Mouse (Mus musculus) right cerebral cortex, postnatal 10 days (tissue): ENCODE data around the gene Rabep1.

Experiments used
- DNase-seq, 2 experiments: peaks; one replicate each; pipeline ENCODE4 v3.0.0; 2021; ENCODE audit warnings: low spot score in 2 of 2

Rabep1 gene

DNA sequence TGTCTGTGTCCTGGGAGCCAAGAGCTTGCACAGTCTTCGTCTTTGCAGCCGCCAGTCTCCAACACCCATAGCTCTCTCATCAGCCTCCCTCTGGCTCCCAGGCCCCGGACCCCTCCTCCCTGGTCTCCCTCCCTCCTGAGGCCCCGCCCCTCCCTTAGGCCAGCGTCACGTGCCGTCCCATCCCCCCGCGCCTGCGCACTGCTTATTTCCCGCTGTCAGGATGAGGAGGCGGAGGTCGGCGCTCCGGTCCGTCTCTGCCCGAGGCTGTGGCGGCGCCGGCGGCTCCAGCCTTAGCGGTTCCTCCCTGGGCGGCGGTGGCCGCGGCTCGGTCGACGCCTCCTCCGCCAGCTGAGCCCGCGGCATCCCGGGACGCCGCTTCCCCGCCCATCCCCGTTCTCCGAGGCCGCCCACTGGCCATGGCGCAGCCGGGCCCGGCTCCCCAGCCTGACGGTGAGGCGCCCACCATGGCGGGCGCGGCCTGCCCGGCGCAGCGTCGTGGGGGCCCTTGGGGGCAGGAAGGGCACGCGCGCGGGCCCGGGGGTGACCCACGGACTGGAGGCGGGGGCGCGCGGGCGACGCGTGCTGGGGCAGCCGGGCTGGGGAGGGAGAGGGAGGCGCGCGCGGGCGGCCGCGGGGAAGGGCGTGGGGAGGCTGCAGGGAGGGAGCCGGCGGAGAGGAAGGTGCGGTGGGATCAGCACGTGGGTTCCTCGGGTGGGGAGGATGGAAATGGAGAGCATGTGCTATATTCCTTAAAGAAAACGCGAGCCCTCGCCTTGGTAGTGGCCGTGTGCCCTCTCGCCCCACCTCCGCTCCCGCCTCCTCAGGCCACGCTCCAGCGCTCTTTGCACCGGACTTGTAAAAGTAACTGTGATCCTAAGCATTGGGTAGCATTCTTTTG, at the start of gene Rabep1:
Gene Rabep1, plus strand, starts transcription at position 220 of the 898 bp plus-strand sequence.
- peak; percentile 96 to 98 for DNase-seq

DNA sequence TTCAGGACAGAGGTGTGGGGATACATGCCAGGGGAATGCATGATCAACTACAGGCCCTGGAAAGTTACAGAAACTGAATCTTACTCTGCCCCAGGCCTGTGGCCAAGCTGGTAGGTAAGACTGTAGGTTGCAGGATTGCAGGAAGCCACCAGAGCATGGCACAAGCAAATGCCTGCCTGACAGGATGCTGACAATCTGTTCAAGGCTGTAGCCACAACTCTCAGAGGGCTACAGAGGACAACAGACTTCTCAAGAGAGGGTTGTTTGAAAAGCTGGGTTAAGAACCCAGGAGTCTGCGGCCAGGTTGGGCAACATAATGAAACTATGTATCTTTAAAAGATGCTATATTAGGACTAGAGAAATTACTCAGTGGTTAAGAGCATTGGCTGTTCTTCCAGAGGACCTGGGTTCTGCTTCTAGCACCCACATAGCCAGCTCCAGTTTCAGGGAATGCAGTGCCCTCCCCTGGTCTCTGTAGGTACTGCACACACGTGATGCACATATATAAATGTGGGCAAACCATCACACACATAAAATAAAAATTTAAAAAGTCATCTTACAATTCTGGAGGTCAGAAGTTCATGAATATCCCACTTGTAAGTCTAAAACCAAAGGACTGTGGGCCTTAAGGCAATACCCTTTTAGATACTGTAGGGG, 42.2 kb upstream of the Rabep1 start:
- no peak for DNase-seq

DNA sequence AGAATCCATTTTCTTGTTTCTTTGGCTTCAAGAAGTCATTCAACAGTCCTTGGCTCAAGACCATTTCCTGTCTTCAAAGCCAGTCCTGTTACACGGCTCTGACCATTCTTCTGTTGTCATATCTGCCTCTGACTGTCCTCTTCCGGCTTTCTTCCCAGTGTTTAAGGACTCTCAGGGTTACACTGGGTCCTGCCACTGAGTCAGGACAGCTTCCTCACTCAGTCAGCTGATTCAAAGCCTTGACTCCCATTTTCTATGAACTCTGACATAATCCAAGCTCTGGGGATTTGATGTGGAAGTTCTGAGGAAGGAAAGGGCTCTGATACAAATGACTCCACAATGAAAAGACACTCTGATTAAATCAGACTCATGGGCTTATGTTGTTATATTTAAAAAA, 41.7 kb upstream of the Rabep1 start:
- DNase-seq: no peak

DNA sequence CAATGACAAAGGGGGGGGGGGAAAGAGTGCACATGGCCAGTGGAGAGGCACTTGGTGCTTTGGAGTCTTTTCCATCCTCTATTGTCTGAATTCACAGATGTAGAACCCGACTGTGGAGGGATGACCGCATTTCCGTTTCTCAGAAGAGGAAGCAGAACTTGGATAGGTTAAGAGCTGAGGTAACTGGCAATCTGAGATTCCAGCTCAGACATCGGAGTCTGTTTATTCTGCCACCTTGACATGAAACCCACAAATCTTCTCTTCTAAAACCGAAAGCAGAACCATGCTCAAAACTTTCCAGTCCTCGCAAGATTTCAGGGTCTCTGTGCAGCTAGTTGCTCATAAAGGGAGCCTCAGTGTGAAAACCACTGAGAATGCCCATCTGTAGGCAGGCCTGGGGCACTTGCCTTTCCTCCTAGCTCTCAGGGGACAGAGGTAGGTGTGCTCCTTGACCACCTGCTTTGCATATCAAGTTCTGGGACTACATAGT, 40.8 kb upstream of the Rabep1 start:
- DNase-seq: no peak

DNA sequence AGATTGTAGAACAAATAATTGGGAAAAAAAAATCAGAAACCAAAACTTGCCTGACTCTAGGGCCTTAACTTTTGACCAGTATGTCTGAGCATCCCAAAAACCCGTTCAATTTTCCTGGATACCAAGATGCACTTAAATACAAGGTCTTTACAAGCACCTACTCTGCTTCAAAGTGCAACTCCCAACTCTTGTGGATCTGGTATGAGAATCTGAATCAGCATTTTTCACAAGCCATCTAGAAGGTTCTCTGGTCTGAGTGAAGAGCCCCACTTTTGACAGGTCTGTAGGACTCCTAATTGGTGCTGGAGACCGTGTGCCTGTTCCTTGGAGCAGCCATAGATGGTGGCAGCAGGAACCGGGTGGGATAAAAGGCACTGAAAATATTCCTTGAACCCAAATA, 40.2 kb upstream of the Rabep1 start:
- DNase-seq: no peak

DNA sequence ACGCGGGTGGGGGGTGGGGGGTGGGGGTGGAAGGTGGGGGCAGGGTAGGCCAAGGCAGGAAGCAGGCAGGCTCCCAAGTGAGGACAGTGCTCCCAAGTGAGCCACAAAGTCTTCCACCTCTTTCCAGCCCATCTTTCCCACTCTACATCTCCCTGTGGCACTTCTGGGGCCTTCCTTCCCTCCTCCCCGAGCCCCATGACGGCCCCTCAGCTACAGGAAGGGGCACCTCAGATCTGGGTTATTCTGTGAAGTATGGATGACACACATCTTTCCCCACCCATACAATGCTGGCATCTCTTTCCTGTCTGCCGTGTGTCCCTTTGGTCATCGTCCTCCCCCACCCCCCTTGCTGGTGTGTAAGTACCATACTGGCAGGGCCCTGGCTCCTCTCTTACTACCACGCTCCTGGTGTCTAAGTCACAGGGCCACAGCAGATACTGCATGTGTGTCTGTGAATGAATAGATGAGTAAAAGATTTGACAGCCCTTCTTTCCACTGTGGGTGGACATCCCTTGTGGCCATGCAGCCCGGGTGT, 38.9 kb upstream of the Rabep1 start:
- no peak for DNase-seq

DNA sequence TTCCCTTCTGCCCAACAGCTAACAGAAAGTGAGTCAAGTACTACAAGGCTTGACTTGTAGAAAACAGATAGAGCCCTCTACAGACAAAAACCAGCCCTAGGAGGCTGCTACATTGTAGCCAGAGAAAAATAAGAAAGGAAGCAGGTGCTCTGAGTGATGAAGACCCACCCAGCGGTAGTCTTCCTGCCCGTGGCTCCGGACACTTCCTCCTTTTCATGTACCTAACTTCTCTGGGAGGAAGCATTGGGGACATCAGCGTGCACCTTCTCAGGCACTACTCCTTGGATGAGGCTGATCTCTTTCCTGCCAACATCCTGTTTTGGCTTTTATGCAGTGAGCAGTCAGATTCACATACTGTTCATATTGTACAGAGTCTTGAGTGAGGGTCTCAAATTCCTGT, 37.9 kb upstream of the Rabep1 start:
- DNase-seq: no peak

DNA sequence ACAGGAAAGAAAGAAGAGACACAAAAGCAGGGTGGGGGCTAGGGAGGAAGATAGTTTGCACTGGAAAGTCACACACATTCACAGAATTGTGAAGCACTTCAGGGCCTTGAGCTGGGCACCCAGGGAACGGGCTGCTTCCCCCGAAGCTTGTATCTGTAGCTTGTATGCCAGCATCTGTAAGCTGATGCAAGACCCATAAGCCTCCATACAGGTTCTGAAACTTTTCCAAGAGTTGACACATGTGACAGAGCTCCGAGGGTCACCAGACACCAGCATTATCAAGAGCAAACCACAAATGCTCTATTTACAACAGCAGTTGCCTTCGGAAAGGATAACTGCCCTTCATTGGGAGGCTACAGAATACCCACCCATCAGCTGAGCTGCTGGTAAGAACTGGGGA, 36.9 kb upstream of the Rabep1 start:
- no peak for DNase-seq

DNA sequence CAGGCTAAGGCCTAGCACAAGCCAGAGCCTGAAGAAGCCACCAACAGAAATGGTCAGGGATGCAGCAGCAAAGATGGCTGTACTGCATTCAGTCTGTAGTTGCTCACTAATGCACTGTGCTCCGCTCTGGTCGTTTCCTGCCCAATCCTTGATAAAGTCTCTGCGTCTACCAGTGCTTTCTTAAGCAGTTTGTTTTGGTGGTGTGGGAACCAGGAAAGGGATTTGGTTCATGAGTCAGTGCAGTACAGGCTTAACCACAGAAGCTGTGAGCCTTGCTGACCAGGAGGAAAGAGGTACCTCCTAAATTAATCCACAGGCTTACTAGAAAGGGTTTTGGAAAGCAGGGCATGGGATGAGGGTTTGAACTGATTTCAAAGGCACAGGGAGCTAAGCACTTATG, 36.5 kb upstream of the Rabep1 start:
- DNase-seq: no peak

DNA sequence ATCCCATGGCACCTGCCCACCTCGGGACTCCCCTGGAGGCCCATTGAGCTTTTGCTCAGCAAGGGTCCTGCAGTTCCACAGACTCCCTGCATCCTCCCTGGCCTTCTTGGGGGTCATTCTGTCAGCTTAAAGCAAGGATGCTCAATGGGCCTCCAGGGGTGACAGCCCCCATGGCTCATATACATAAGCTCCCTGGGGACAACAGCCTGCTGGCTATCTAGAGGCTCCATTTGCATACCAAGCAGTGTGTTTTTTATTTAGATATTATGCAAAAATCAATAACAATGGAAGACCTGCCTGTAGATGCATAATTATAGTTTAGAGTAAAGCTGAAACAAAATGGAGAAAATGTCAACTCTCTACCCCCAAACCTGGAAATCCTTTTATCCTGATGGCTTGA, 35.6 kb upstream of the Rabep1 start:
- no peak for DNase-seq

DNA sequence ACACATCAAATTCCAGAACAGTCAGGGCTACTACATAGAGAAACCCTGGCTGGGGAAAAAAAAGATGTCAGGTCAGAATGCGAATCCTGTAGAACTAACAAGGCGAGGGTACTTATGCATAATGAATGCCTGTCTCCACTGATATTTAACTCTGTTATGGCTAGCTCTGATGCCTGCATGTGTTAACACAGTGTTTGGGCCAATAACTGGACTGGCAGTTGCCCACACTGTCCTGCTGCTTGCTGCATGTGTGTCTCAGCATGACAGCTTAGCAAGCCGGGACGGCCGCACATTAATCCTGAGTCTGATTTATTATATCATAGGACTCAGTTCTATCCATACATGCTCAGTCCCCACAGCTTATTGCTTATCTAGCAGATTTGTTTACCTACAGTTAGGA, 33.5 kb upstream of the Rabep1 start:
- no peak for DNase-seq

DNA sequence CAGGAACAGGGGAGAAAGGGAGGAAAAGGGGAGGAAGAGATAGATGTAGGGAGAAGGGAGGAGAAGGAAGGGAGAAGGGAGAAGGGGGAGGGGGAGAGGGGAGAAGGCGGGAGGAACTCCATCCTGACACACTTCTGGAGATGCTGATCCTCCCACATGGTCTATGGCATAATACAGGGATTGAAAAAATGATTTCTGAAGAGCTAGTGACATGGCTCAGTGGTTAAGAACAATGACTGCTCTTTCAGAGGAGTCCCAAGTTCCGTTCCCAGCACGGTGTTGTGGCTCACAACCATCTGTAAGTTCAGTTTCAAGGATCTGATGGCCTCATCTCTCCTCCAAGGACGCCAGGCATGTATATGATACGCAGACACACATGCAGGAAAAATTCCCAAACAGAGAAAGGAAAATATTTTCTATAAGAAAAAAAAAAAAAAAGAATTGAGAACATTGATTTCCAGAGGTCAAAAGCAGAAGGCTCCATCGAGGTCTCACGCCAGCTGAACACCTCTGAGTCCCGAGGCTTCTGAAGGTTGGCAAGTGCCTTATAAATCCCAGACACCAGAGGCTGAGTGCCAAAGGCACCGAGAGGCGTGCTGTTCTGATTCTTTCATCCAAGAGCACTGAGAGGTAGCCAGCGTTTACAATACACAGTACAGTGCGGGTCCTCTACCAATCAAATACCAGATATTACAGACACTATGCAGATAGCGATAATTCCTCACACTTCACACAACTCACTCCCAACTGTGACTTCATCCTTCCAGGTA, 32.9 kb upstream of the Rabep1 start:
- no peak for DNase-seq

DNA sequence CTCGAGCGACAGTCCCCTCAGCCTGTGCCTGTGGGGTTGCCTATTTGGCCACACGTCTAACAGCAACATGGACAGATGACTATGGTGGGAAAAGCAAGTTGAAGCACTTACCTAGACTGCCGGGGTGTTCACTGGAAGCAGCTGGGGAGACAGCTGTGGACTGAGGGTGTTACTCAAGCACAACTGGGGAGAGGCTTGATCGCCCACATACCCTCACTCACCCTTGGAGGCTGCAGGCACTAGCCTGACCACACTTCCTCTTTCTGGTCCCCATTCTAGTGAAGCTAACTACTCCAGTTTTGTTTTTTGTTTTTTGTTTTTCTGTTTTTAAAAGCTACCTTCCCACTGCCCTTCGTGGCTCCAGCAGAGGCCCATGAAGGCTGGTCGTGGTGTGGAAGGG, 32.2 kb upstream of the Rabep1 start, which contains the start of gene Scimp:
Gene Scimp, minus strand, starts transcription at position 222 of the 400 bp plus-strand sequence.
- DNase-seq: no peak

DNA sequence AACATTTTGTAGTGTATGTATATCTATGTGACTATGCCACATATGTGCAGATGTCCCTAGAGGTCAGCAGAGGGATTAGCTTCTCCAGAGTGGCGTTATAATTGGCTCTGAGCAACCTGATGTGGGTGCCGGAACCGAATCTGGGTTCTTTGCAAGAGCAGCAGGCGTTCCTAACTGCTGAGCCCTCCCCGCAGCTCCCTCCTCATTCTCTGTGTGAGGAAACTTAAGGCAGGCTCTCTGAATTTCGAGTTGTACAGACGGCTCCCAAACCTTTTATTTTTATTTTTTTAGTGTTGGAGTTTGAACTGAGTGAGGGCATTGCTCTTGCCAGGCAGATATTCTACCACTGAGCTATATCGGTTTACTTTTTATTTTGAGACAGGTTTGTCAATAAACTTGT, 29.5 kb upstream of the Rabep1 start:
- DNase-seq: no peak

DNA sequence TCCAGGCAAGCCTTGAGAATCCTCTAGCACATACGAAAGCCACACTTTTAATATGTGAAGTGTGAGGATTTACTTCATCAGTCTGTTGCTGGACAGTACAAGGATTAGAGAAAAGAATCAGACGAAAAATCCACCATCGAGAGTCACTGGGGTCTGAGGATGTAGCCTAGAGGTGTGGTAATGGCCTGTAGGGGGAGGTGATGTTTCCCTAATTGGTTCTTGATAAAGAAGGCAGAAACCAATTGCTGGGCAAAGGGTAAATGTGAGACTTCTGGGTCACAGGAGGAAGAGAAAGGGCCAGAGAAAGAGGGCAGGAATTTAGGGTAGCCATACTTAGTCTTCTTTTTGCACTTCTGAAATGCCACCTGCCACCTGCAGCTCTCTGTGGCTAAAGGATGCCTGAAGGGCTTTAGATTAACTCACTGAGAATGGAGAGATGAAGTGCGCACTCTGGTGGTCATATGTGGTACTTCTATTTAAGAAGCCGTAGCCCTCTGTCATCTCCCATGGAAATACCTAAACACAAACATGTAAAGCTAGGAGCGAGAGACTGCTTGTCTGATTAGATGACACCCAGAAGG, 29.0 kb upstream of the Rabep1 start:
- DNase-seq: peak; percentile 45 to 55

DNA sequence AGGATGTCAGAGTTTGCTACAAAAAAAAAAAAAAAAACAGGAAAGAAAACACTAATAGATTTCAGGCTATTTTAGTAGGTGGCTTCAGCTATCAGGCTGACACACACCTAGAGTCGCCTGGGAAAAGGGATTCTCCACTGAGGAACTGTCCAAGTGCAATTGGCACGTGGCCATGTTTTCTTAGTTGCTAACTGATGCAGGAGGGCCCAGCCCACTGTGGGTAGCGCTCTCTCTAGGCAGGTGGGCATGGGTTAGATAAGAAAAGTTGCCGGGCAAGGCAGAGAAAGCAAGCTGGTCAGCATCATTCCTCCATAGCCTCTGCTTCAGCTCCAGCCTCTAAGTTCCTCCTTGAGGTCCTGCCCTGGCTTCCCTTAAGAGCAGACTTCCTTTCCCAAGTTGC, 27.8 kb upstream of the Rabep1 start:
- no peak for DNase-seq

DNA sequence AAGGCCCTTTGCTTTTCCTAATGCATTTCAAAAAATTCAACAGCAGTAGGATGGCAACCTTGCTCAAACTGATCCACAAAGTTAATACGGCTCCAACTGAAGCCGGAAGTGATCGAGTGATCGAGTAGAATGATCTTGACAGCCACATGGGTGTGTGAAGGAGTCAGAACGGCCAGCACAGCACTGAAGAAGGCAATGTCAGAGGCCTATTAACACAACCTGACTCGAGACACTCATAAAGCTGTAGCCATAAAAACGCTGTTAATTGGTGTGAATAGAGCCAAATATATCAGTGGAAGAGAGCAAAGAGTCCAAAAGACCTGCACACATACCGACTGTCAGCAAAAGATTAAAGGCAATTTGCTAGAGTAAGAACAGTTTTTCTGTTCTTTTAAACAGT, 24.5 kb upstream of the Rabep1 start:
- no peak for DNase-seq

DNA sequence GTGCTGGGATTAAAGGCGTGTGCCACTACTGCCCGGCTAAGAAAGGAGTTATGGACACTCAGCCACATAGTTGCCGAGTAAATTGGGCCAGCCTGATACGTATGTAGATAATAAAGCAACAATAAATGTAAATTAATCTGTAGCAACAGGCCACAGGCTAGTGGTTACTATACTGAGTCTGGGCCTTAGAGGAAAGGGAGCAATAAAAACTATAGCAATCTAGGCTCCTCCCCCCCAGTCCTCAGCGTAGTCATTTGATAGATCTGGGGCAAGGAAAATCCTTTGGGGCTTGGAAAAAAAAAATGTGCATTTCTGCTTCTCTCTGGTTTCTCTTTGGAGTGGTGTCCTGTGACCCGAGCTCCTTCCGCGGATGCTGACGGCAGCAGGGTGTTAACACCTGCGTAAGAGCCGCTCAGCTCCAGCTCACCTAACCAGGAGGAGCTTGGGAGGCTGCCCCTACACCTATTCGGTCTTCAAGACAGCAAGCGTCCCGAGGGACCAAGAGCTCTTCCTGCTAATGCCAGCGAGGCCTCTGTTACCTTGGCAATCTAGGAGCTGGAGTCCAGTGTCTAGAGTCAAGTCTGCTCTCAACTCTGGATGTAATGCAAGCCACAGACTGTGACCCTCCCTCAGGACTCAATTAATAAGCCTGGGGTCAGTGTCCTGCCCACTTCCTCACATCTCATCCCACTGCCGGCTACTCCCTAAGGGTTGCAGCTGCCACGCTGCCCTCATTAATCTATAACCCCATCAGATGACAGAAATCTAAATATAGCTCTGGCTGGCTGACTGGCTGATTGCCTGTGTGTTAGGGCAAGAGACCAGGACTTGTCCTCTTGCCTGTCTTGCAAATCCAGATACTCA, 22.6 kb upstream of the Rabep1 start:
- DNase-seq: no peak

DNA sequence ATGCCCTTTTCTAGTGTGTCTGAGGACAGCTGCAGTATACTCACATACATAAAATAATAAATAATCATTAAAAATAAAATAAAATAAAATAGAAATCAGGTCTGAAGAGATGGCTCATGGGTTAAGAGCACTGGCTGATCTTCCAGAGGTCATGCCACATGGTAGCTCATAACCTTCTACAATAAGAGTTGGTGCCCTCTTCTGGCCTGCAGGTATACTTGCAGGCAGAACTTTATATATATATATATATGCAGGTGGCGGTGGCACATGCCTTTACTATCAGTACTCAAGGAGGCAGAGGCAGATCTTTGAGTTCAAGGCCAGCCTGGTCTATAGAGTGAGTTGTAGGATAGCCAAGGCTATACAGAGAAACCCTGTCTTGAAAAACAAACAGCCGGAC, 18.4 kb upstream of the Rabep1 start:
- no peak for DNase-seq

DNA sequence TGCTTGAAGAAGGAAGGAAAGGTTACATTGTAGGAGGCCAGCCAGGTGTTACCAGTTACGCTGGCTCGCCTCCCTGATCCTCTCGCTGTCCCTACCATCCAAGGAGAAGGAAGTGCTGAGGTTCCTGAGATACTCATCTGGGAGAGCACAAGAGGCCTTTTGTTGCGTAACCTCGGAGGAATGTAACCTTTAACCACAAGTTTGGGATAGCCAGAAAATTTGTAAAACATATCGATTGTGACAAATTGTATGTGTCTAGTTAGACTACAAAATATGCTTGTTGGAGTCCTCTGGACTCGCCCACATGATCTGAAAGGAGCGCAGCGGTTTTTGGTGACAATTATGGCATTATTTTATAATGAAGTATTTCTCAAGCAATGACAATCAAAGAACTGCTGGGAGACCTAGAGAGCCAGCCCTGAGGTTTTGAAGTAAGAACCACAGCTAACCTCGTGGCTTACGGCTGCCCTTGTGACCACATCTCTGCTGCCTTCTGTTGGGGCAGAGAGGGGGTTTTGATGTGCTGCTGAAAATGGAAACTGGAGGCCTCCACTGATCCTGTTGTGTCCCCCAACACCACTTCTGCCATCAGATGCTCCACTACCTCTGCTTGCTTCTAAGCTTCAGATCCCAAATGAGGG, 15.5 kb upstream of the Rabep1 start:
- no peak for DNase-seq
